Mouse (Mus musculus) CH12.LX (cell line): ENCODE measurements around the gene Nxpe5. TPM values are rescaled to one million over a fixed set of nuclear protein-coding genes. Genes with fewer than 3 reads are reported as not detected.

Source experiments
- DNase-seq: peaks from one replicate; pipeline ENCODE4 v3.0.0-alpha.2; 2013; ENCODE audit errors: extremely low read depth
- H3K27ac ChIP-seq: 2 replicates; pipeline ENCODE4 v1.5.1; 2012; ENCODE audit warnings: low read depth, mild to moderate bottlenecking, control low read depth, moderate library complexity; ENCODE audit not compliant: insufficient read depth
- H3K27me3 ChIP-seq: replicated peaks from 2 replicates; pipeline ENCODE3; 2012; ENCODE audit warnings: inconsistent platforms
- H3K36me3 ChIP-seq, 2 experiments: replicated peaks in 1 of 2; 2 replicates each; pipeline versions ENCODE3 to v1.6.1; 2012; ENCODE audit warnings: inconsistent platforms in 1 of 2, low read length in 1 of 2, mild to moderate bottlenecking in 1 of 2, mixed read lengths in 1 of 2, moderate library complexity in 1 of 2; ENCODE audit not compliant: control insufficient read depth in 1 of 2, insufficient read depth in 1 of 2
- H3K4me1 ChIP-seq, 2 experiments: 2 replicates each; pipeline ENCODE4 v1.6.1; 2012; ENCODE audit warnings: inconsistent platforms in 1 of 2, moderate library complexity in 1 of 2; ENCODE audit not compliant: insufficient read depth in 2 of 2, control insufficient read depth in 1 of 2
- H3K4me2 ChIP-seq: 2 replicates; pipeline ENCODE4 v1.6.1; 2012; ENCODE audit warnings: low read depth, mild to moderate bottlenecking, control low read depth; ENCODE audit not compliant: poor library complexity, insufficient read depth, severe bottlenecking
- H3K4me3 ChIP-seq, 3 experiments: fragments of 150-350 bp in 1 of 3; sonication (generic) in 1 of 3; replicated peaks in 1 of 3; 2 replicates each; pipeline versions ENCODE3 to v1.5.1; 2011 to 2012; ENCODE audit warnings: low read depth in 2 of 3, low read length in 2 of 3, mild to moderate bottlenecking in 2 of 3, moderate library complexity in 2 of 3, control low read depth in 1 of 3, improper control_type of control experiment in 1 of 3, inconsistent platforms in 1 of 3, mixed read lengths in 1 of 3; ENCODE audit not compliant: poor library complexity in 1 of 3
- H3K79me2 ChIP-seq: replicated peaks from 2 replicates; pipeline ENCODE4 v1.6.1; 2012; ENCODE audit warnings: mild to moderate bottlenecking, moderate library complexity; ENCODE audit not compliant: control insufficient read depth, poor library complexity, insufficient read depth, severe bottlenecking; ENCODE audit errors: extremely low read depth
- H3K9ac ChIP-seq: 2 replicates; pipeline ENCODE4 v1.6.1; 2012; ENCODE audit warnings: low read depth, mild to moderate bottlenecking, control low read depth, moderate library complexity; ENCODE audit not compliant: insufficient read depth
- H3K9me3 ChIP-seq: replicated peaks from 2 replicates; pipeline ENCODE3; 2012; ENCODE audit warnings: low read length, inconsistent platforms, mixed read lengths
- BHLHE40 ChIP-seq: IDR thresholded peaks from 2 replicates; pipeline ENCODE4 v1.6.1; 2011; ENCODE audit warnings: mild to moderate bottlenecking, low read depth, low read length, improper control_type of control experiment
- CHD2 ChIP-seq: IDR thresholded peaks from 2 replicates; pipeline ENCODE4 v1.6.1; 2011; ENCODE audit warnings: low read length, improper control_type of control experiment
- CTCF ChIP-seq, 2 experiments: IDR thresholded peaks in 1 of 2; conservative IDR thresholded peaks in 1 of 2; 2 replicates each; pipeline ENCODE4 v1.5.1; 2011 to 2012; ENCODE audit warnings: low read depth in 2 of 2, low read length in 2 of 2, improper control_type of control experiment in 1 of 2, inconsistent platforms in 1 of 2, mild to moderate bottlenecking in 1 of 2, moderate library complexity in 1 of 2
- E2F4 ChIP-seq: IDR thresholded peaks from 2 replicates; pipeline ENCODE4 v1.6.1; 2011; ENCODE audit warnings: low read depth, low read length, improper control_type of control experiment; ENCODE audit not compliant: insufficient replicate concordance
- ETS1 ChIP-seq: conservative IDR thresholded peaks from 2 replicates; pipeline ENCODE4 v1.6.1; 2012; ENCODE audit warnings: low read depth, mild to moderate bottlenecking, inconsistent platforms, low read length, improper control_type of control experiment, moderate library complexity
- JUN ChIP-seq: IDR thresholded peaks from 2 replicates; pipeline ENCODE4 v1.6.1; 2011; ENCODE audit warnings: low read depth, mild to moderate bottlenecking, low read length, improper control_type of control experiment, moderate library complexity; ENCODE audit not compliant: insufficient read depth
- JUND ChIP-seq: conservative IDR thresholded peaks from 2 replicates; pipeline ENCODE4 v1.6.1; 2011; ENCODE audit warnings: low read depth, low read length, improper control_type of control experiment
- KAT2A ChIP-seq: IDR thresholded peaks from 2 replicates; pipeline ENCODE4 v1.6.1; 2012; ENCODE audit warnings: low read length, improper control_type of control experiment, inconsistent platforms; ENCODE audit not compliant: insufficient replicate concordance
- MAX ChIP-seq: IDR thresholded peaks from 2 replicates; pipeline ENCODE4 v1.6.1; 2011; ENCODE audit warnings: low read length, improper control_type of control experiment
- MAZ ChIP-seq: IDR thresholded peaks from 2 replicates; pipeline ENCODE4 v1.6.1; 2012; ENCODE audit warnings: low read depth, mild to moderate bottlenecking, inconsistent platforms, low read length, improper control_type of control experiment, moderate library complexity
- MXI1 ChIP-seq: IDR thresholded peaks from 2 replicates; pipeline ENCODE4 v1.6.1; 2011; ENCODE audit warnings: mild to moderate bottlenecking, low read depth, low read length, improper control_type of control experiment
- MYC ChIP-seq: IDR thresholded peaks from 2 replicates; pipeline ENCODE4 v1.6.1; 2011; ENCODE audit warnings: low read depth, mild to moderate bottlenecking, improper control_type of control experiment, low read length
- NELFE ChIP-seq: IDR thresholded peaks from 2 replicates; pipeline ENCODE4 v1.6.1; 2011; ENCODE audit warnings: low read depth, low read length, improper control_type of control experiment
- NRF1 ChIP-seq: IDR thresholded peaks from 2 replicates; pipeline ENCODE4 v1.6.1; 2014; ENCODE audit warnings: low read depth, mild to moderate bottlenecking, inconsistent platforms, low read length, improper control_type of control experiment, moderate library complexity
- PAX5 ChIP-seq: IDR thresholded peaks from 2 replicates; pipeline ENCODE4 v1.6.1; 2012; ENCODE audit warnings: low read length, inconsistent platforms, mixed read lengths
- RCOR1 ChIP-seq: conservative IDR thresholded peaks from 2 replicates; pipeline ENCODE4 v1.6.1; 2012; ENCODE audit warnings: low read depth, mild to moderate bottlenecking, inconsistent platforms, low read length, improper control_type of control experiment
- SIN3A ChIP-seq: IDR thresholded peaks from 2 replicates; pipeline ENCODE4 v1.6.1; 2012; ENCODE audit warnings: low read length, improper control_type of control experiment, inconsistent platforms
- TBP ChIP-seq: conservative IDR thresholded peaks from 2 replicates; pipeline ENCODE4 v1.6.1; 2011; ENCODE audit warnings: low read depth, low read length, improper control_type of control experiment
- TCF12 ChIP-seq: IDR thresholded peaks from 2 replicates; pipeline ENCODE4 v1.6.1; 2014; ENCODE audit warnings: low read depth, mild to moderate bottlenecking, inconsistent platforms, low read length, improper control_type of control experiment
- UBTF ChIP-seq: IDR thresholded peaks from 2 replicates; pipeline ENCODE4 v1.6.1; 2012; ENCODE audit warnings: low read depth, mild to moderate bottlenecking, inconsistent platforms, low read length, improper control_type of control experiment, moderate library complexity
- USF1 ChIP-seq: IDR thresholded peaks from 2 replicates; pipeline ENCODE4 v1.6.1; 2014; ENCODE audit warnings: low read depth, mild to moderate bottlenecking, inconsistent platforms, low read length, improper control_type of control experiment
- USF2 ChIP-seq: conservative IDR thresholded peaks from 2 replicates; pipeline ENCODE4 v1.6.1; 2011; ENCODE audit warnings: low read depth, low read length, improper control_type of control experiment
- ZC3H11A ChIP-seq: IDR thresholded peaks from 2 replicates; pipeline ENCODE4 v1.6.1; 2012; ENCODE audit warnings: low read depth, mild to moderate bottlenecking, inconsistent platforms, low read length, improper control_type of control experiment
- ZKSCAN1 ChIP-seq: IDR thresholded peaks from 2 replicates; pipeline ENCODE4 v1.6.1; 2012; ENCODE audit warnings: low read depth, inconsistent platforms, low read length, improper control_type of control experiment, borderline replicate concordance
- ZMIZ1 ChIP-seq: IDR thresholded peaks from 2 replicates; pipeline ENCODE4 v1.6.1; 2012; ENCODE audit warnings: low read depth, mild to moderate bottlenecking, inconsistent platforms, low read length, improper control_type of control experiment
- ZNF384 ChIP-seq: IDR thresholded peaks from 2 replicates; pipeline ENCODE4 v1.6.1; 2012; ENCODE audit warnings: low read depth, low read length, improper control_type of control experiment, inconsistent platforms
- dilution Hi-C: fragments of 300-500 bp; cut with MboI; formaldehyde crosslinking; loops from 2 replicates; pipeline ENCODE4 v1.14.3; 2020; ENCODE audit warnings: low sequenced_read_pairs; ENCODE audit not compliant: extremely low pct_unique_long_range_greater_than_20kb, extremely low pct_ligation_motif_present
- in situ Hi-C: fragments of 300-500 bp; cut with MboI; formaldehyde crosslinking; loops from 3 replicates; pipeline ENCODE4 v1.14.3; 2019; ENCODE audit warnings: low sequenced_read_pairs, low pct_ligation_motif_present, low pct_unique_long_range_greater_than_20kb, mixed read lengths
- polyA plus RNA-seq: library from polyadenylated mRNA; unstranded; fragments of >175 nt; gene quantifications from 2 replicates; pipeline ENCODE4 v1.2.1, GENCODE M21; 2012; ENCODE audit warnings: low read depth; ENCODE audit not compliant: insufficient read length
- total RNA-seq, 2 experiments: library from RNA; depleted of rRNA; stranded (reverse); fragments of 300-350 nt in 1 of 2; fragments of >200 nt in 1 of 2; gene quantifications; 2 replicates each; pipeline ENCODE4 v1.2.3; 2012 to 2014

Nxpe5 gene
- total and polyA plus RNA-seq, 3 experiments = not detected

- Histone ChIP-seq H3K9ac (no peak overlapping the region), H3K4me2 (no peak overlapping the region)
- TF ChIP-seq CTCF (conservative IDR thresholded peaks at IDR 0.05 in 1 of 2, IDR thresholded peaks at IDR 0.05 in 1 of 2; ENCODE audit: low read depth in 2 of 2, low read length in 2 of 2) = no peak
- no peak for TF ChIP-seq UBTF
- TF ChIP-seq MYC = no peak
- no peak for TF ChIP-seq TCF12
- no peak for TF ChIP-seq ETS1
- no peak for TF ChIP-seq CHD2
- no peak for TF ChIP-seq NELFE
- TF ChIP-seq E2F4 = no peak
- no peak for TF ChIP-seq JUND
- TF ChIP-seq SIN3A = no peak
- TF ChIP-seq USF1 = no peak
- TF ChIP-seq PAX5 = no peak
- TF ChIP-seq, all 38 proteins: peak for 0
- dilution Hi-C loops (no loop called here), in situ Hi-C loops (loop anchor here (25.0 kb wide), 1 partner anchor 428 kb away; no protein-coding TSS in a partner anchor)
- no peaks in the 10 kb centered on the region for H3K4me1 ChIP-seq
- no peaks in the 10 kb centered on the region for H3K36me3 ChIP-seq
- no peaks in the 10 kb centered on the region for H3K79me2 ChIP-seq
- peaks cover 2% of the 10 kb centered on the region for H3K27me3 ChIP-seq
- no peak overlapping the region for H3K4me3 ChIP-seq
- no peak overlapping the region for H3K27ac ChIP-seq
- no peak for DNase-seq
- no peaks in the 10 kb centered on the region for H3K9me3 ChIP-seq
These were observed 8.5 kb downstream of the Nxpe5 start for GRCm38 (mm10) chr5:138234224-138234623.

GRCm38 (mm10) chr5:138241511-138241910 is 15.8 kb downstream of the Nxpe5 start:
- Histone ChIP-seq H3K27ac (no peak overlapping the region), H3K4me1 (peaks cover 0 to 4% of the 10 kb centered on the region in 2 experiments; a peak in 1 of 4 replicates), H3K27me3 (peaks cover 3% of the 10 kb centered on the region), H3K36me3 (no peaks in the 10 kb centered on the region), H3K9me3 (no peaks in the 10 kb centered on the region), H3K9ac (no peak overlapping the region), H3K4me2 (no peak overlapping the region), H3K79me2 (no peaks in the 10 kb centered on the region), H3K4me3 (no peak overlapping the region)
- TF ChIP-seq CHD2 = no peak
- TF ChIP-seq USF2 = no peak
- no peak for TF ChIP-seq ZNF384
- in situ Hi-C loops = loop anchor here (25.0 kb wide), 1 partner anchor 421 kb away; no protein-coding TSS in a partner anchor
- dilution Hi-C loops = no loop called here
- DNase-seq = no peak

DNA sequence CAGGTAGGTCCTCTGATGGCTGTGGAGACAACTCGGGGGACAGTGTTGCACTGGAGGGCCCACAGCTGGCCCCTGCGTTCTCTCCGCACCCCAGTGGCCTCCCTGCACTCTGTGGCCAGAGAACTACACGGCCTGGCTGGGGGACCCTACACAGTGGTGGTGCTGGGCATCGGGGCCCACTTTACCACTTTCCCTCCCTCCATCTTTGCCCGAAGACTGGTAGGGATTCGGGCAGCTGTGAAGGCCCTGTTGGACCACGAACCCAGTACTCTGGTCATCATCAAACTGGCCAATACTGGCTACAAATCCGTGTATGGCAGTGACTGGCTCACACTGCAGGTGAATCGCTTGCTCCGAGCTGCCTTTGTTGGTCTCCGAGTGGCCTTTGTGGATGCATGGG is 25.4 kb downstream of the Nxpe5 start:
- H3K9ac ChIP-seq = no peak overlapping the region

More for the DNA sequence above, 25.4 kb downstream of the Nxpe5 start:
- dilution Hi-C loops = no loop called here
- peaks cover 1 to 9% of the 10 kb centered on the region in 2 experiments; a peak in 3 of 4 replicates for H3K4me1 ChIP-seq
- H3K36me3 ChIP-seq = no peaks in the 10 kb centered on the region
- no peaks in the 10 kb centered on the region for H3K79me2 ChIP-seq
- no peak overlapping the region for H3K27ac ChIP-seq
- in situ Hi-C loops = no loop called here
- H3K4me2 ChIP-seq = no peak overlapping the region
- TF ChIP-seq ZMIZ1 = no peak
- TF ChIP-seq TCF12 = no peak
- TF ChIP-seq USF2 = no peak
- no peak for TF ChIP-seq MAX
- TF ChIP-seq ZC3H11A = no peak
- TF ChIP-seq ZNF384 = no peak
- no peak for TF ChIP-seq RCOR1
- no peak for TF ChIP-seq CTCF (conservative IDR thresholded peaks at IDR 0.05 in 1 of 2, IDR thresholded peaks at IDR 0.05 in 1 of 2; ENCODE audit: low read depth in 2 of 2, low read length in 2 of 2)
- no peak for TF ChIP-seq JUN
- no peak for TF ChIP-seq MAZ
- no peak for TF ChIP-seq USF1
- no peak for TF ChIP-seq ETS1
- no peak for TF ChIP-seq TBP
- TF ChIP-seq ZKSCAN1 = no peak
- TF ChIP-seq NRF1 = no peak
- TF ChIP-seq KAT2A = no peak
- TF ChIP-seq BHLHE40 = no peak
- TF ChIP-seq MXI1 = no peak
- no peaks in the 10 kb centered on the region for H3K27me3 ChIP-seq
- H3K4me3 ChIP-seq = no peak overlapping the region
- no peak for DNase-seq
- H3K9me3 ChIP-seq = peaks cover 2% of the 10 kb centered on the region
